37 mouse cellular contexts compared by ENCODE assay signal in genomic region chr5:101638101-101638500, GRCm38 (mm10). TPM values are rescaled to one million over a fixed set of nuclear protein-coding genes. Genes with fewer than 3 reads are reported as not detected.
"Had no signal": no experiment of that assay in that cellular context is flagged by ENCODE, and none has a peak within 500 bp of the region (broad histone marks: within the 10 kb centered on the region; RNA-seq: fewer than 3 reads in every experiment).

No protein-coding gene starts in this region.

- H3K27ac ChIP-seq: heart, embryonic 13.5 days; heart, embryonic 15.5 days; hindbrain, embryonic 10.5 days; hindbrain, embryonic 12.5 days; hindbrain, embryonic 13.5 days; hindbrain, embryonic 14.5 days; hindbrain, embryonic 15.5 days; hindbrain, postnatal 0 days; intestine, embryonic 15.5 days; kidney, embryonic 15.5 days; kidney, postnatal 0 days; layer of hippocampus, adult 2 months; left cerebral cortex, adult 2 months had no signal

- H3K36me3 ChIP-seq: heart, embryonic 12.5 days; heart, embryonic 13.5 days; heart, embryonic 15.5 days; hindbrain, embryonic 10.5 days; hindbrain, embryonic 12.5 days; hindbrain, embryonic 13.5 days; hindbrain, embryonic 15.5 days; intestine, embryonic 15.5 days; kidney, embryonic 15.5 days had no signal

- H3K4me3 ChIP-seq: heart, embryonic 12.5 days; heart, embryonic 13.5 days; heart, embryonic 15.5 days; hindbrain, embryonic 10.5 days; hindbrain, embryonic 12.5 days; hindbrain, embryonic 13.5 days; hindbrain, embryonic 15.5 days; intestine, embryonic 15.5 days; kidney, embryonic 15.5 days; layer of hippocampus, adult 2 months; left cerebral cortex, adult 2 months had no signal

- DNase-seq: heart, postnatal 10 days; heart, postnatal 14 days; heart, postnatal 36 days; kidney, adult 11 months; kidney, adult 18-20 months; kidney, adult 2 months; kidney, adult 8-10 months; kidney, adult 9 months; kidney, postnatal 10 days; kidney, postnatal 14 days; kidney, postnatal 25 days; kidney, postnatal 36 days; kidney, postnatal 4 days; layer of hippocampus, adult 9-11 months; layer of hippocampus, postnatal 36 days had no signal

- H3K27me3 ChIP-seq: intestine, embryonic 15.5 days had no signal

- H3K4me2 ChIP-seq: heart, embryonic 11.5 days; heart, embryonic 12.5 days; heart, embryonic 13.5 days; heart, embryonic 15.5 days; hindbrain, embryonic 12.5 days; hindbrain, embryonic 13.5 days; hindbrain, embryonic 14.5 days; hindbrain, embryonic 15.5 days; intestine, embryonic 15.5 days; kidney, embryonic 15.5 days had no signal

- H3K9me3 ChIP-seq: heart, embryonic 12.5 days; heart, embryonic 13.5 days; heart, embryonic 15.5 days; hindbrain, embryonic 10.5 days; hindbrain, embryonic 12.5 days; hindbrain, embryonic 13.5 days; hindbrain, embryonic 15.5 days; intestine, embryonic 15.5 days; kidney, embryonic 15.5 days had no signal

- H3K9ac ChIP-seq: heart, embryonic 12.5 days; heart, embryonic 13.5 days; heart, embryonic 15.5 days; hindbrain, embryonic 12.5 days; hindbrain, embryonic 13.5 days; hindbrain, embryonic 14.5 days; hindbrain, embryonic 15.5 days; intestine, embryonic 15.5 days; kidney, embryonic 15.5 days had no signal

- H3K4me1 ChIP-seq: heart, embryonic 12.5 days; heart, embryonic 13.5 days; heart, embryonic 15.5 days; hindbrain, embryonic 10.5 days; hindbrain, embryonic 12.5 days; hindbrain, embryonic 13.5 days; hindbrain, embryonic 15.5 days; intestine, embryonic 15.5 days; kidney, embryonic 15.5 days had no signal

- ATAC-seq: hindbrain, embryonic 16.5 days; hindbrain, postnatal 0 days; inflammation-experienced regulatory T-cells, adult 6 months; intestine, embryonic 15.5 days; intestine, embryonic 16.5 days; intestine, postnatal 0 days had no signal

RNA-seq across cellular contexts. Expression of gene Nkx6-1, which starts 26.7 kb away (rescaled TPM):
- total RNA-seq: hematopoietic stem cell, adult 5-6 weeks had no signal
- polyA plus RNA-seq: heart, postnatal 0 days; inflammation-experienced regulatory T-cells, adult 6 months; intestine, postnatal 0 days; large intestine, adult 2 months had no signal
